Mouse (Mus musculus) liver, embryonic 11.5 days (tissue): Measurements from ENCODE around the gene Fam240a. TPM values are rescaled to one million over a fixed set of nuclear protein-coding genes. Genes with fewer than 3 reads are reported as not detected.

ENCODE experiments used
- ATAC-seq: fragments of 200-750 bp; cut with Nextera tagmentation; replicated peaks from 2 replicates; pipeline ENCODE4 v1.8.0; 2017; ENCODE audit warnings: moderate number of reproducible peaks, mild to moderate bottlenecking, moderate TSS enrichment, moderate library complexity; ENCODE audit not compliant: low FRiP score
- DNase-seq: peaks from one replicate; pipeline ENCODE4 v3.0.0-alpha.2; 2017; ENCODE audit warnings: low spot score
- H3K27ac ChIP-seq: fragments of 300-500 bp; sonication (generic); 2 replicates; pipeline ENCODE4 v1.5.1; 2014; ENCODE audit warnings: mild to moderate bottlenecking, low read depth, low read length, control low read depth
- H3K27me3 ChIP-seq: fragments of 300-500 bp; sonication (generic); replicated peaks from 2 replicates; pipeline ENCODE4 v1.6.1; 2014; ENCODE audit warnings: low read length, mixed read lengths; ENCODE audit not compliant: control insufficient read depth, insufficient read depth
- H3K36me3 ChIP-seq: fragments of 300-500 bp; sonication (generic); 2 replicates; pipeline ENCODE4 v1.6.1; 2014; ENCODE audit warnings: mild to moderate bottlenecking, low read length, moderate library complexity, mixed read lengths; ENCODE audit not compliant: control insufficient read depth, insufficient read depth
- H3K4me1 ChIP-seq: fragments of 300-500 bp; sonication (generic); replicated peaks from 2 replicates; pipeline ENCODE4 v1.6.1; 2014; ENCODE audit warnings: low read length, mixed read lengths; ENCODE audit not compliant: control insufficient read depth, insufficient read depth
- H3K4me2 ChIP-seq: fragments of 300-500 bp; sonication (generic); 2 replicates; pipeline ENCODE4 v1.6.1; 2014; ENCODE audit warnings: mild to moderate bottlenecking, control low read depth, moderate library complexity
- H3K4me3 ChIP-seq: fragments of 300-500 bp; sonication (generic); 2 replicates; pipeline ENCODE4 v1.5.1; 2014; ENCODE audit warnings: low read depth, low read length, control low read depth
- H3K9ac ChIP-seq: fragments of 300-500 bp; sonication (generic); 2 replicates; pipeline ENCODE4 v1.6.1; 2014; ENCODE audit warnings: low read depth, low read length, control low read depth
- H3K9me3 ChIP-seq: fragments of 300-500 bp; sonication (generic); 2 replicates; pipeline ENCODE4 v1.6.1; 2016; ENCODE audit warnings: low read length, inconsistent platforms, mixed read lengths; ENCODE audit not compliant: control insufficient read depth
- WGBS: fragments of 180-500 bp; shearing (Covaris S2); extraction: QIAGEN DNeasy Blood & Tissue Kit; methylation state at CpG from one replicate; pipeline ENCODE4 v1.1.7; 2014; 5-methylcytosine and 5-hydroxymethylcytosine counted together
- polyA plus RNA-seq: library from polyadenylated mRNA; unstranded; fragments of >200 nt; fragmentation: Nextera tagmentation; extraction: Ambion mirVana; gene quantifications from 2 replicates; pipeline ENCODE4 v1.2.1, GENCODE M21; 2014

The Fam240a gene
- polyA plus RNA-seq, 1 experiment from 2014 or later = not detected

- Histone ChIP-seq H3K9me3 (no peaks in the 10 kb centered on the region), H3K4me1 (peaks cover 2% of the 10 kb centered on the region; the same call in 1 of the 2 replicates), H3K27ac (no peak within 1 kb of the TSS), H3K4me3 (peak within 1 kb of the TSS; percentile 52), H3K4me2 (peak within 1 kb of the TSS; percentile 71), H3K9ac (peak within 1 kb of the TSS; percentile 26; the same call in 1 of the 2 replicates), H3K27me3 (peaks cover 46% of the 10 kb centered on the region), H3K36me3 (no peaks in the 10 kb centered on the region)
- DNase-seq (no peak), ATAC-seq (peak; percentile 52; the same call in 1 of the 2 replicates)
- 2% methylated on average over 32 of the region's 57 CpGs for WGBS
Observed at GRCm38 (mm10) chr9:110879998-110880561, 36.6 kb downstream of the Fam240a start, which contains the start of gene Tmie. Gene Tmie (minus strand): TSS chr9:110880113.

- DNase-seq (no peak), ATAC-seq (no peak)
- H3K4me2 ChIP-seq = peak within 1 kb of the TSS; percentile 71
- no peaks in the 10 kb centered on the region for H3K9me3 ChIP-seq
- peaks cover 4% of the 10 kb centered on the region; the same call in 1 of the 2 replicates for H3K4me1 ChIP-seq
- peak within 1 kb of the TSS; percentile 26; the same call in 1 of the 2 replicates for H3K9ac ChIP-seq
- WGBS = 17% methylated on average over 12 of the region's 12 CpGs
- H3K4me3 ChIP-seq = peak within 1 kb of the TSS; percentile 52
- H3K27me3 ChIP-seq = peaks cover 48% of the 10 kb centered on the region
- no peaks in the 10 kb centered on the region for H3K36me3 ChIP-seq
- no peak within 1 kb of the TSS for H3K27ac ChIP-seq
Observed at GRCm38 (mm10) chr9:110879191-110879920, 37.3 kb downstream of the Fam240a start, which contains the start of gene Als2cl. Gene Als2cl (plus strand): TSS chr9:110879870.

GRCm38 (mm10) chr9:110877888-110878287 lies 38.8 kb downstream of the Fam240a start:
- WGBS = 79% methylated on average over 5 of the region's 5 CpGs
- DNase-seq (no peak), ATAC-seq (no peak)
- Histone ChIP-seq H3K9me3 (no peaks in the 10 kb centered on the region), H3K4me3 (no peak overlapping the region), H3K4me1 (peaks cover 14% of the 10 kb centered on the region), H3K9ac (no peak overlapping the region), H3K27me3 (peaks cover 63% of the 10 kb centered on the region), H3K36me3 (no peaks in the 10 kb centered on the region), H3K27ac (no peak overlapping the region), H3K4me2 (no peak overlapping the region)

GRCm38 (mm10) chr9:110877353-110877752 lies 39.3 kb downstream of the Fam240a start:
- DNase-seq (no peak), ATAC-seq (no peak)
- Histone ChIP-seq H3K27ac (no peak overlapping the region), H3K4me1 (peaks cover 14% of the 10 kb centered on the region), H3K4me2 (no peak overlapping the region), H3K9ac (no peak overlapping the region), H3K36me3 (no peaks in the 10 kb centered on the region), H3K9me3 (no peaks in the 10 kb centered on the region), H3K4me3 (no peak overlapping the region), H3K27me3 (peaks cover 66% of the 10 kb centered on the region)
- WGBS = 69% methylated on average over 1 of the region's 1 CpGs

- 29% methylated on average over 5 of the region's 6 CpGs for WGBS
- peaks cover 14% of the 10 kb centered on the region for H3K4me1 ChIP-seq
- peak overlapping the region; percentile 13; the same call in 1 of the 2 replicates for H3K27ac ChIP-seq
- H3K27me3 ChIP-seq = peaks cover 46% of the 10 kb centered on the region
- ATAC-seq = peak; percentile 46
- H3K4me2 ChIP-seq = no peak overlapping the region
- H3K36me3 ChIP-seq = no peaks in the 10 kb centered on the region
- no peaks in the 10 kb centered on the region for H3K9me3 ChIP-seq
- no peak overlapping the region for H3K4me3 ChIP-seq
- no peak overlapping the region for H3K9ac ChIP-seq
- no peak for DNase-seq
Observed at GRCm38 (mm10) chr9:110875288-110875695, 41.4 kb downstream of the Fam240a start.

- Histone ChIP-seq H3K4me1 (peaks cover 14% of the 10 kb centered on the region), H3K9me3 (no peaks in the 10 kb centered on the region), H3K4me3 (no peak overlapping the region), H3K4me2 (no peak overlapping the region), H3K9ac (no peak overlapping the region), H3K27ac (no peak overlapping the region; the same call in 1 of the 2 replicates), H3K27me3 (peaks cover 41% of the 10 kb centered on the region), H3K36me3 (no peaks in the 10 kb centered on the region)
- 34% methylated on average over 3 of the region's 3 CpGs for WGBS
- no peak for ATAC-seq
- no peak for DNase-seq
Observed at GRCm38 (mm10) chr9:110874660-110875191, 41.9 kb downstream of the Fam240a start.

- H3K36me3 ChIP-seq = no peaks in the 10 kb centered on the region
- H3K9ac ChIP-seq = no peak overlapping the region
- ATAC-seq = no peak
- WGBS = 12% methylated on average over 40 of the region's 40 CpGs
- peaks cover 14% of the 10 kb centered on the region for H3K4me1 ChIP-seq
- H3K27ac ChIP-seq = no peak overlapping the region; the same call in 1 of the 2 replicates
- peak overlapping the region; percentile 29 for H3K4me3 ChIP-seq
- no peak for DNase-seq
- H3K4me2 ChIP-seq = peak overlapping the region; percentile 55
- peaks cover 33% of the 10 kb centered on the region for H3K27me3 ChIP-seq
- H3K9me3 ChIP-seq = no peaks in the 10 kb centered on the region
Observed at GRCm38 (mm10) chr9:110873681-110874659, 42.7 kb downstream of the Fam240a start.

GRCm38 (mm10) chr9:110871030-110871429 lies 45.6 kb downstream of the Fam240a start:
- H3K4me3 ChIP-seq = no peak overlapping the region
- no peak overlapping the region for H3K4me2 ChIP-seq
- H3K36me3 ChIP-seq = no peaks in the 10 kb centered on the region
- ATAC-seq (0 out of 2 replicates have a peak, but pooled peaks have one; percentile 24), DNase-seq (no peak)
- H3K4me1 ChIP-seq = peaks cover 11% of the 10 kb centered on the region
- H3K27ac ChIP-seq = no peak overlapping the region
- no peak overlapping the region for H3K9ac ChIP-seq
- WGBS = 12% methylated on average over 7 of the region's 7 CpGs
- no peaks in the 10 kb centered on the region for H3K9me3 ChIP-seq
- peaks cover 24% of the 10 kb centered on the region for H3K27me3 ChIP-seq
